Mouse (Mus musculus): ENCODE data around the gene Tmem220.

DNA sequence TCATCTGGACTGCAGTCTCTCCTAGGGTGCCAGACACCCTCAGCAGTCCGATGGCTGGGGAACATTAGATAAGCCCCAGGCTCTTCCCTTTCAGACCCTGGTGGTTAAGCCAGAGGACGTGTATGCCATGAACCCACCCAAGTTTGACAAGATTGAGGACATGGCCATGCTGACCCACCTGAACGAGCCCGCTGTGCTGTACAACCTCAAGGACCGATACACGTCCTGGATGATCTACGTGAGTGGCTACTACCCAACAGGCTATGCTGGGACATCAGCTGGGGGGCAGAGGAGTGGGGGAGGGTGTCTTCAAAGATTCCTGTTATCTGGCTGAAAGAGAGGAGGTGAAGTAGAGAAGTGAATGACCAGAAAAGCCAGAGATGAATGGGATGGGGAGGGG is 57.2 kb downstream of the Tmem220 start:
- TF ChIP-seq CTCF (IDR thresholded peaks at IDR 0.05; ENCODE audit: borderline replicate concordance, control insufficient read depth, extremely low read depth, insufficient read depth, low read length, poor library complexity) (no peak), POLR2A (IDR thresholded peaks at IDR 0.05; ENCODE audit: control insufficient read depth, extremely low read depth, insufficient read depth, low read length, poor library complexity) (no peak)
